Mouse (Mus musculus) midbrain, embryonic 16.5 days (tissue): ENCODE data around the gene Fhit. TPM values are rescaled to one million over a fixed set of nuclear protein-coding genes. Genes with fewer than 3 reads are reported as not detected.

Experiments
- ATAC-seq: fragments of 200-750 bp; cut with Nextera tagmentation; 2 replicates; pipeline ENCODE4 v1.8.0; 2017; ENCODE audit warnings: moderate TSS enrichment
- H3K27ac ChIP-seq: fragments of 300-500 bp; sonication (generic); 2 replicates; pipeline ENCODE4 v1.5.1; 2014; ENCODE audit warnings: mild to moderate bottlenecking, low read length, mixed read lengths
- H3K27me3 ChIP-seq: fragments of 300-500 bp; sonication (generic); 2 replicates; pipeline ENCODE4 v1.6.1; 2014; ENCODE audit warnings: low read depth, low read length, mixed read lengths; ENCODE audit not compliant: control insufficient read depth, insufficient read depth
- H3K36me3 ChIP-seq: fragments of 300-500 bp; sonication (generic); 2 replicates; pipeline ENCODE4 v1.6.1; 2014; ENCODE audit warnings: mild to moderate bottlenecking, low read length, moderate library complexity, mixed read lengths; ENCODE audit not compliant: control insufficient read depth, insufficient read depth
- H3K4me1 ChIP-seq: fragments of 300-500 bp; sonication (generic); 2 replicates; pipeline ENCODE4 v1.6.1; 2014; ENCODE audit warnings: mild to moderate bottlenecking, low read length, mixed read lengths; ENCODE audit not compliant: control insufficient read depth, insufficient read depth
- H3K4me2 ChIP-seq: fragments of 300-500 bp; sonication (generic); 2 replicates; pipeline ENCODE4 v1.6.1; 2014; ENCODE audit warnings: mild to moderate bottlenecking, low read length, mixed read lengths
- H3K4me3 ChIP-seq: fragments of 300-500 bp; sonication (generic); 2 replicates; pipeline ENCODE4 v1.5.1; 2014; ENCODE audit warnings: low read depth, mild to moderate bottlenecking, low read length, moderate library complexity, mixed read lengths
- H3K9ac ChIP-seq: fragments of 300-500 bp; sonication (generic); 2 replicates; pipeline ENCODE4 v1.6.1; 2014; ENCODE audit warnings: low read depth, low read length, mixed read lengths
- H3K9me3 ChIP-seq: fragments of 300-500 bp; sonication (generic); replicated peaks from 2 replicates; pipeline ENCODE4 v1.6.1; 2014; ENCODE audit warnings: mild to moderate bottlenecking, low read length, mixed read lengths; ENCODE audit not compliant: control insufficient read depth, poor library complexity, severe bottlenecking
- WGBS: fragments of 180-500 bp; shearing (Covaris S2); extraction: QIAGEN DNeasy Blood & Tissue Kit; methylation state at CpG from one replicate; pipeline ENCODE4 v1.1.7; 2014; 5-methylcytosine and 5-hydroxymethylcytosine counted together
- polyA plus RNA-seq: library from polyadenylated mRNA; unstranded; fragments of >200 nt; fragmentation: Nextera tagmentation; extraction: Ambion mirVana; gene quantifications from 2 replicates; pipeline ENCODE4 v1.2.1, GENCODE M21; 2015

Fhit gene
- polyA plus RNA-seq, 1 experiment from 2014 or later = 8.5 TPM

DNA sequence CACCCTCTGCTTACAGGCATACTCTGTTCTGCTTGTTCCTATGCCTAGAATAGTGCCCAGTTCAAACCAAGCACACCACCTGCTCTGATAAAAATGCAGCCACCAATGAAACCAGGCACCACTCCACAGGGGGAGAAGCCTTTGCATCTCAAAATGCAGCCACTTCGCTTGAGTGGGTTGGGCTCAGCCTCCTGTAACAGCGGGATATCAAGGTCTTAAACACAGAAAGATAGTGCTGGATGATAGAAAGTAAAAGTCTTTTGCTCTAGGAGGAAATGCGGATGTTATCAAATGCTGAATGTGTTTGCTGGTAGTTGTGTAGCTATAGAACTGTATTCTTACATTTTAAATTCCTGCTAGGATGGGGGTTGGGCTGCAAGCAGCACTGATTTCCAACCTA is 140.4 kb downstream of the Fhit start:
- ATAC-seq = no peak
- H3K36me3 ChIP-seq = no peaks in the 10 kb centered on the region

DNA sequence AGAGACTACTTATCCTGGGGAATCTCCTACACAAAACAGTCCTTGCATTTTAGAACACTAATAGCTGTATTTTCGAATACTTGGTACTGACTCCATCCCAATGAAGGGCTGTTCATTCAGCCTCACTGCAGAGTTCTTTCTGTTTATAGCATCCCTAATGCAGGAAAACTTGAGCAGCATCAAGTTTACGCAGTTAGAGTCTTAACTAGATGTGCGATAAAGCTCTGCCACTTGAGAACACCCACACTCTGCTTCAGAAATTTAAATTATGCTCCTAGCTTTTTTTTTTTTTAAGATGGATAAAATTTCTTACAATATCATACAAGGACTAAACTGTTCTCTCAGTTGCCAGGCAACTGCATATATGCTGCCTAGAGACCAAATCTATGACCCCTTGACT is 183.2 kb downstream of the Fhit start:
- Histone ChIP-seq H3K4me1 (no peaks in the 10 kb centered on the region), H3K4me2 (no peak overlapping the region), H3K36me3 (no peaks in the 10 kb centered on the region), H3K4me3 (no peak overlapping the region), H3K27ac (no peak overlapping the region), H3K9ac (no peak overlapping the region), H3K27me3 (no peaks in the 10 kb centered on the region), H3K9me3 (no peaks in the 10 kb centered on the region)
- 0 out of 2 replicates have a peak, but pooled peaks have one; percentile 36 for ATAC-seq
- WGBS = 85% methylated on average over 3 of the region's 3 CpGs

More for the DNA sequence above, 140.4 kb downstream of the Fhit start:
- Histone ChIP-seq H3K4me3 (no peak overlapping the region), H3K9me3 (no peaks in the 10 kb centered on the region), H3K27me3 (no peaks in the 10 kb centered on the region), H3K27ac (no peak overlapping the region), H3K4me1 (peaks cover 3% of the 10 kb centered on the region; the same call in 1 of the 2 replicates), H3K4me2 (no peak overlapping the region), H3K9ac (no peak overlapping the region)
- 18% methylated on average over 3 of the region's 3 CpGs for WGBS

DNA sequence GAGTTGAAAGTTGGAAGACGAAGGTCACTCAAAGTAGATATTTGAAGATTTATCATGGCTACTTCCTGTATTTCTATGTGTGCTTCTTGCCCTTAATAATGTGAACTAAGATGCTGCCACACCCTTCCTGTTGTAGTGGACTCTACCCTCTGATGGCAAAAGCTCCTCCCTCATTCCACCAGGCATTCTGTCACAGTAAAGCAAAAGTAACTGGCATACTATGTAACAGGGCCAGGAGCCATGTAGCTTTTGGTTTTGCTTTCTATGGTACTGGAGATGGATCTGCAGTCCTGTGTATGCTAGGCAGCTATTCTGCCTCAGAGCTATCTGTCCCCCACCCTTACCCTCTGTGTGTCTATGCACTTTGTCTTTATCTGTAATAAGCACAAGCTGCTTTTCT is 220.2 kb downstream of the Fhit start:
- ATAC-seq = no peak
- H3K4me1 ChIP-seq = no peaks in the 10 kb centered on the region
- H3K9ac ChIP-seq = no peak overlapping the region
- no peak overlapping the region for H3K27ac ChIP-seq
- no peak overlapping the region for H3K4me2 ChIP-seq
- H3K4me3 ChIP-seq = no peak overlapping the region
- no peaks in the 10 kb centered on the region for H3K36me3 ChIP-seq
- WGBS = 93% methylated on average over 1 of the region's 1 CpGs
- no peaks in the 10 kb centered on the region for H3K9me3 ChIP-seq
- H3K27me3 ChIP-seq = no peaks in the 10 kb centered on the region

DNA sequence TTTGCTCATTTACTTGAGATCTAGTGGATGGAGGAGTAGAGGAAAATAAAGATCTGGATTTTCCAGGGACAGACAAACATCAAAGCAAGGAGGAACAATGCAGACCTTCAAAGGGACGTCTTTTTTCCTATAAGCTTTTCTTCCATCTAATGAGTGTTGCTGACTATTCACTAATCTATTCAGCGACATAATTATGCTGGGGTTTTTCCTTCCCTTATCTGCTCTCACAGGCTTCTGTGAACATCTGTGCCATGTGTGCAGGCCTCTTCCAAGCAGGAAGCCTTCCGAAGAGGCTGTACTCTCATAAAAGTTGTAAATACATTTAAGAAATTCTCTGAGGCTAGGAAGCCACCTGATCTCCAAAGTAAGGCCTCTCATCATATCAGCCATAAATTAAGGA is 228.2 kb downstream of the Fhit start:
- H3K9ac ChIP-seq = no peak overlapping the region
- H3K4me1 ChIP-seq = 0 out of 2 replicates have a peak, but pooled peaks cover 3% of the 10 kb centered on the region
- H3K4me3 ChIP-seq = no peak overlapping the region
- no peaks in the 10 kb centered on the region for H3K9me3 ChIP-seq
- H3K36me3 ChIP-seq = no peaks in the 10 kb centered on the region
- H3K27ac ChIP-seq = no peak overlapping the region
- no peak overlapping the region for H3K4me2 ChIP-seq
- H3K27me3 ChIP-seq = no peaks in the 10 kb centered on the region
- ATAC-seq = no peak
- 28% methylated on average over 3 of the region's 3 CpGs for WGBS

DNA sequence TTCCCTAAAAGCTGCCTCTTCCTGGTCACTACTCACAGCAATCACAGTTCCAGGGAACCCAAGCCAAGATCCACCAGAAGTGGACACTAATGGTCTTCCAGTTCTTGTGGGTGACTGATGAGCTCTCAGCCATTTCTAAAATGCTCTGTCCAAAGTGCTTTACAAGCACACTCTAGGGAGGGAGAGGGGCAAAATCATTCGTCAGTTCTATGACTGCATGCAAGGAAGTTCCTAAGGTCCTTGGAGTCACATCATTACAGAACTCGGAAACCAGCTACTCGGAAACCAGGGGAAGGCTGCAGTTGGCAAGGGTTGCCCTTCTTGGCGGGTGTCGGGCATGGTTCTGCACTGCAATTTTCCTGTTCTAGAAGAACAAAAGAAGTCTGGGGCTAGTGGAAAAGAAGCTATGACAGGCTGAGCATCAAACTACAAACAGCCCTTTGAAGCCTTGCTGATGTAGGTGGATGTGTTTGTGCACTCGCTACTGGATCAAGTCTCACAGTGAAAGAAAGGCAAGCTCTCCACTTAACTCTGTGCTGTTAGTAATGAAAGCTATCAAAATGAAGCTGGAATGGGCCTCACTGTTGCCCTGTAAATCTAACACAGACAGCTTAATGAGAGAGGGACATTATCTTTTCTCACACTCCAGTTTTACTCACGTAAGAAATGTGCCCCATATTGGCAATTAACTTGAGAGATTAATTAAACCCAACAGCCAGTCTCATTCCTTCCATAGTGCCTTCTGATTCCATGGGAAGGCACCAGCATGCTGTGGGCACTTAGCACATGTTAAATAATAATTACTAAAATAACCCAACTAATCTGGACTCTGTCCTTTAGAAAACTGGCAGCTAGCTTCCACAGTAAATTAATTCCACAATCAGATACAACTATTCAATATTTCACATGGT is 243.7 kb downstream of the Fhit start:
- H3K27me3 ChIP-seq = no peaks in the 10 kb centered on the region
- H3K4me3 ChIP-seq = no peak overlapping the region
- H3K4me1 ChIP-seq = no peaks in the 10 kb centered on the region
- H3K9me3 ChIP-seq = no peaks in the 10 kb centered on the region
- 60% methylated on average over 7 of the region's 7 CpGs for WGBS
- ATAC-seq = no peak
- H3K36me3 ChIP-seq = no peaks in the 10 kb centered on the region
- no peak overlapping the region for H3K4me2 ChIP-seq
- no peak overlapping the region for H3K9ac ChIP-seq
- H3K27ac ChIP-seq = no peak overlapping the region

DNA sequence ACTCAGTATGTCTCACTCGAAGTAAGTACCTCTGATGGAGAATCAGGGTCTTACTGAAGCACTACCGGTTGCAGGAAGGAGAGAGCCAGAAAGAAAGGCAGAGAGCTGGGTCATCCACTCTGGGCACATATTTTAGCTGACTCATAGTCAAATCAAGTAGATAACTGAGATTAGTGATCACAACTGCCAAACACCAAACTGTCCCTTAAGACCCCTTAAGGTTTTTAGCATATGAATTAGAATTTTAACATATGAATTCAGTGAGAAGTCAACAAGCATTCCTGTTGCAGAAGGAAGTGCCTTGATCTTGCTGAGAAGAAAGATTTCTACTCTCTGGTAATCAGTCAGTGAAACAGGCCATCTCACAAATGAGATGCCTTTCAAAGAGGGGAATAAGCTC is 253.8 kb downstream of the Fhit start:
- Histone ChIP-seq H3K4me3 (no peak overlapping the region), H3K4me2 (no peak overlapping the region), H3K9me3 (no peaks in the 10 kb centered on the region), H3K9ac (no peak overlapping the region), H3K4me1 (no peaks in the 10 kb centered on the region), H3K36me3 (no peaks in the 10 kb centered on the region), H3K27me3 (no peaks in the 10 kb centered on the region), H3K27ac (no peak overlapping the region)
- no peak for ATAC-seq
- 86% methylated on average over 2 of the region's 2 CpGs for WGBS

DNA sequence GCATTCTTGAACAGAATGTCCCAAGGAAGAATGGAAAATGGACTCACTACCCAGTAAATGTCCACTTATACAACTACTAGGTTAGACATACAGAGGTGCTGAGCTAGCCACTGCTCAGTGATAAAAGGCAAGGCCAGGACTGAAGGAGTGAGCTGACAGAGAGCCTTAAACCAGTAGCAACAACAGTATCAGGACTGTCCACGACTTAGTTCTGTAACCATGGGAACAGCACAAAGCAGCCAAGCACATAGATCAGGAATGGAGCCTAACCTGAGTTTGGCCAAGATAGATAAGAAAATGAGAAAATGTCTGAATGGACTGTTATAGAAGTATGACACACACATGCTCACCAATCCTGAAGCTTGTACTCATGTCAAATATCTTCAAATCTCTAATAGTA is 279.1 kb downstream of the Fhit start:
- ATAC-seq = peak; percentile 76; the same call in 1 of the 2 replicates
- Histone ChIP-seq H3K27ac (no peak overlapping the region), H3K9me3 (no peaks in the 10 kb centered on the region), H3K36me3 (no peaks in the 10 kb centered on the region), H3K9ac (no peak overlapping the region), H3K4me3 (no peak overlapping the region), H3K27me3 (no peaks in the 10 kb centered on the region), H3K4me1 (no peaks in the 10 kb centered on the region), H3K4me2 (no peak overlapping the region)
- WGBS = 7% methylated on average over 1 of the region's 1 CpGs

DNA sequence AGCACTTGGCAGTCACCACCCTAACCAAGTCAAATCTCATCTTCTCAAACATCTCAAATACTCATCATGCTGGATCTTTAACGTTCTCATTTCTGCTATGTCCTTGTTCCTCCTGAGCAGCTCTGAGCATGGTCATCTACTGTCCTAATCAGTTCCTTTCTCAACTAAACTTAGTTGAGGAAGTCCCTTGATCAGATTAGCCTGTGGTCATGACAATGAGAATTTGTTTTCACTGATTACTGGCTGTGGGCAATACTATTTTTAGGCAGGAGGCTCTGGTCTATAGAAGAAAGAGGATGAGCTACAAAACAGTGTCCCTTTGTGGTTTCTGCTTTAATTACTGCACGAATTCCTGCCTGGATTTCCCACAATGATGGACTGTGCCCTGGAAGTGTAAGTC is 281.1 kb downstream of the Fhit start:
- Histone ChIP-seq H3K36me3 (no peaks in the 10 kb centered on the region), H3K4me1 (no peaks in the 10 kb centered on the region), H3K9ac (no peak overlapping the region), H3K27me3 (no peaks in the 10 kb centered on the region), H3K4me2 (no peak overlapping the region), H3K9me3 (no peaks in the 10 kb centered on the region), H3K27ac (no peak overlapping the region), H3K4me3 (no peak overlapping the region)
- ATAC-seq = no peak
- 77% methylated on average over 2 of the region's 2 CpGs for WGBS

DNA sequence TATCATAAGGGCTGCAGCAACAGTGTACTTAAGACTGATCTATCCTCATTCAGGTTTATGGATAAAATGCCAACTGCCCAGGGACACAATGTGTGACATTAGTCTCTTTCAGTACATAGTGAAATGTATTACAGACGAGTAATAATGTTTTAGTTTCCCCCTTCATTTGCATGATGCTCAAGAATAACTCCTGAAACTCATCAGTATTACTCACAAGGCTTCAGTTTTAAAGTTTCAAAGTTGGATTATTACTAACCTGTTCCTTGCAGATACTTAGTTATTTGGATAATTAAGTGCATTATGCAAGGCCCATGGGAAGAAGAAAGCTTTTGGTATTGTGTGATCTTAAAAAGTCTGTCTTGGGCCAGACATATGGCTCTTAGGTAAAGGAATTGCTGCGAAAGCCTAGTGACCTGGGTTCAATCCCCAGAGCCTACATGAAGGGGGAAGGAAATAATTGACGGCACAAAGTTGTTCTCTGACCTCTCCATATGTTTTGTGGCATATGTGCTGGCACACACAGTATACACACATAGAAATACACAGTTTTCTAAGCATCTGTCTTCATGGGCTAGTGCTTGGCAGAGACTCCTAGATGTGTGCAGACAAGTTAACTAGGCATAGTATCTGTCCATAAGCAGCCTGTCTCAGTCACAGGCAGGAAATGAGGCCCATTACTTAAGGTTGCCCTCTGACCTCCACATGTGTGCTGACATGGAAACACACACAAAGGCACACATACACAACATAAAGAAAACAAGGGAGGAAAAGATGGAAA is 287.1 kb downstream of the Fhit start:
- H3K36me3 ChIP-seq = no peaks in the 10 kb centered on the region
- WGBS = 85% methylated on average over 3 of the region's 3 CpGs
- no peak overlapping the region for H3K4me3 ChIP-seq
- H3K9me3 ChIP-seq = no peaks in the 10 kb centered on the region
- H3K4me2 ChIP-seq = no peak overlapping the region
- no peaks in the 10 kb centered on the region for H3K4me1 ChIP-seq
- ATAC-seq = no peak
- no peaks in the 10 kb centered on the region for H3K27me3 ChIP-seq
- no peak overlapping the region for H3K27ac ChIP-seq
- no peak overlapping the region for H3K9ac ChIP-seq
